Mouse (Mus musculus) urinary bladder, adult 18-20 months (tissue): ENCODE data around the gene Prkca.

Source experiments
- DNase-seq, 2 experiments: peaks; one replicate each; pipeline ENCODE4 v3.0.0; 2022; ENCODE audit warnings: low spot score in 2 of 2, mixed read lengths in 2 of 2

Prkca gene

GRCm38 (mm10) chr11:108343789-108344462, at the start of gene Prkca:
TSS of gene Prkca (minus strand) at chr11:108343928.
- DNase-seq, result peak; percentile 88 to 90

DNA sequence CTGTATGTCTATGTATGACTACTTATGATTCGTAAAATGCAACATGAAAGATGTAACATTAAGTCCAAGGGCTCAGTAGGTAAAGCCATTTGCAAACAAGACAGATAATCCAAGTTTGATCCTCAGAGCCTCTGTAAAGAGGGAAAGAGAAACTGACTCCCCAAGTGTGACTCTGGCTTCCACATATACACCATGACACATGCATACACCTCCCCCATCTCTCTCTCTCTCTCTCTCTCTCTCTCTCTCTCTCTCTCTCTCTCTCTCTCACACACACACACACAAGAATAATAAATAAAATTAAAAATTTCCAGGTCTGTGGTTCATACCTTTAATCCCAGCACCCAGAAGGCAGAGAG, 41.9 kb upstream of the Prkca start:
- DNase-seq, result no peak

- no peak for DNase-seq
Measured at GRCm38 (mm10) chr11:108384920-108385665, 41.4 kb upstream of the Prkca start.

DNA sequence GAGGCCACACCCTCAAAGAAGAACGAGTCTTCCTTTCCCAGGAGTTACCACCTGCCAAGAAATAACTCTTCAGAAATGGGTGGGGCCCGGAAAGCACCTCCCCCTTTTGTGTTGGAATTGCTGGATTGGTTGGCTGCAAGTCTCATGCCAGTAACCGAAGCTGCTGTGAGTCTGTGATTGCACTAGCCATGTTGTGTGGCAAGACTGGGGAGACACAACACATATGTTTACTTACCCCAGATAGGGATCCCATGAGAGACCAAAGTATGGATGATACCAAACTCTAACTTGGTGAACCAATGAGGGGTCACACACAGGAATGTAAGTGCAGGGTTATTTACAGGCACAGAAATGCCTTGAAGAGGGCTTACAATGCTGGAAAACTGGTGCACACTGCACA, 38.9 kb upstream of the Prkca start:
- no peak for DNase-seq

GRCm38 (mm10) chr11:108378363-108378751, 34.6 kb upstream of the Prkca start:
- no peak for DNase-seq

- DNase-seq, result peak; percentile 55 to 69
Measured at GRCm38 (mm10) chr11:108377680-108378362, 34.1 kb upstream of the Prkca start.

DNA sequence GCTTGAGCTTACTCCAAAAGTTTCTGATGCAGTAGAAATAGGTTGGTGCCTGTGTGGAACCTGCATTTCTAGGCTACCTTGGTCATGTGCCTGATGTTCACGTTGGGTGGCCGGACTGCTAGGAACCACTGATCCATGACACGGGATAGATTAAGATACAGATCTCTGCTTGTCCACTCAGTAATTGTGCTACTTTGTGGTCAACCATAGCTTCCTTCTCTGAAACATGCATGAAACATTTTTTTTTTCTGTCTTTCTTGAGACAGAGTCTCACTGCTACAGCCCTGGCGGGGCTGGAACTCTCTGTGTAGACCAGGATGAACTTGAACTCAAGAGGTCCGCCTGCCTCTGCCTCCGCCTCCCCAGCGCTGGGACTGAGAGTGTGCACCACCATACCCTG, 33.1 kb upstream of the Prkca start:
- DNase-seq, result no peak

GRCm38 (mm10) chr11:108367046-108367445, 23.3 kb upstream of the Prkca start:
- DNase-seq, result no peak

DNA sequence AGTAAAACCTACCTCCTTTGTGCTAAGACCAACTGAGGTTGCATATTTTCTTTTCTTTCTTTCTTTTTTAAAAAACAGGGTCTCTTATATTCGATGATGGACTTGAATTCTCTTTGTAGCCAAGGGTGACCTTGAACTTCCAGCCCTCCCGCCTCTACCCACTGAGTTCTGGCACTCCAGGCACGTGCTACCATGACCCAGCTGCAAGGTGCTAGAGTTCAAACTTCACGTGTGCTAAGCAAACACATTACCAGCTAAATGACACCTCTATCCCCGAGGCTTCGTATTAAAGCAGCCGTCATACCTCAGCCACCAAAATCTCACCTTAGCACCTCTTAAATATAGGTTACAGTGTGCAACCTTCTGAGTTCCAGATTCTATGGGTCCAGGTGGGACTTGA, 21.9 kb upstream of the Prkca start:
- DNase-seq, result no peak

GRCm38 (mm10) chr11:108364945-108365589, 21.3 kb upstream of the Prkca start:
- peak; percentile 33 to 75 for DNase-seq

GRCm38 (mm10) chr11:108363991-108364390, 20.3 kb upstream of the Prkca start:
- DNase-seq, result no peak

DNA sequence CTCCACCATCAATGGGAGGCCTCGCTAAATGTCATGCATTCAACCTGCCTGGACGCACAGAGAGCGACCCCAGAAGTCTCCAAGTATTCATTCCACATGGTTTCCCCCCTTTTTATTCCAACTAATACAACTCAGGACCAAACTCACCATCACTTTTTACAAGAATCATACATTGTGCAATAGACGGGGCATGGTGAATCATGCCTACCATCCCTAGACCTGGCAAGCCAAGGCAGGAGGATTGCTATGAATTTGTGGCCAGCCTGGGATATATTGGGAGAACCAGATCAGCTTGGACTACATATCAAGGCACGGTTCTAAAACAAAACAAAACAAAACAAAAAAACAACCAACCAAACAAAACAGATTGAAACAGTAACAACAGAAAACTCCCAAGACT, 19.2 kb upstream of the Prkca start:
- DNase-seq, result no peak

DNA sequence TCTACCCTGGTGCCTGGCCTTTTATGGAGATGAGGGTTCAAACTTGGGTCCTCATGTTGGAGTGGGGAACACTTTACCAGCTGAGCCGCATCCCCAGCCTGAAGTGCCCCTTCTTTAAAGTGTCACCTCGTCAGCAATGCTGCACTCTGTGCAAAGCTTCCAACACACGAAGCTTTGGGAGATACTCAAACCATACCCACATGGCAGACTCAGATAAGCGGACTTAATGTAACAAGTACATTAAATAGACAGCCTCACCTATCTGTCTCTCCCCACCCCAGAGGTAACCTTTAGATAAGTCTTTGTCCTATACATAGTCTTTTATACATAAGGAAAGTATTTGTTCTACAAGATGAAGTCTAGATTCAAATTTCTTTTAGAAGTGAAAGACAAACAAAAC, 17.3 kb upstream of the Prkca start:
- no peak for DNase-seq

- DNase-seq, result no peak
Measured at GRCm38 (mm10) chr11:108358911-108359310, 15.2 kb upstream of the Prkca start.

DNA sequence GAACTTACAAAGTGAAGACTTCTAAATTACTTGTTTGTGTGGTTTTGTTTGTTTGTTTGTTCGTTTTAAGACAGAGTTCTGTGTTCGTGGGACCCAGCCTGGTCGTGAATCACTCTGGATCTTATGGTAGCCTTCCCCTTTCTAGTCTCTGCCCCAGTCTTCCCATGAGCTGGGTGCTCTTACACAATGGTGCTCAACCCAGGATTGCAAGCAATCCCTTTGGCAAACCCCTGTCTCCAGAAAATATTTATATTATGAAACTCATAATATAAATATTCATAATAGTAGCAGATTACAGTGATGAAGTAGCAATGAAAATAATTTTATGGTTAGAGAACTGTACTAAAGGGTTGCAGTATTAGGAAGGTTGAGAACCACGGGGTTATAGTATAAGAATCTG, 12.3 kb upstream of the Prkca start:
- no peak for DNase-seq

DNA sequence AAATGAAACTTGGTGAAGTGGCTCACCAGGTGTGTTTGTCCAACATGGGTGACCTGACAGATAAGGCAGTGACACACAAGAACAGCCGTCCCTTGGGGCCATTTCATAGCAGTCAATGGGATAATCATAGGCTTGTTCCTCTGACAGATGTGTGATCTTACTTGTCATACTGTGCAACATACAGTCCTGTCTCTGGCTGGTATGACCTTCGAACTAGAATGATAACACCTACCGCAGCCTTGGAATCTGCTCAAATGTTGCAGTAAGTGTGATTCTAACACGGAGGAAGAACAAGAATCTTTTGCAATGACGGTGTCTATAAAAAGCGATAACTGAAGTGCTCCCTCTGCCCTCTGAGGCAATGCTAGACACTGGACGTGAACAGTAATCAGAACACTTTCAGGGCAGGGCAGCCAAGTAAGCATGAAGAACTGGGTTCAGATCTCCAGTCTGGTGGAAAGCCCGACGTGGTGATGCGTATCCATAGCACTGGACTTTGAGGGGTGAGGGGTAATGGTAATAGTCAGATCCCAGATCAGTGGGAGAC, 9.2 kb upstream of the Prkca start:
- no peak for DNase-seq

DNA sequence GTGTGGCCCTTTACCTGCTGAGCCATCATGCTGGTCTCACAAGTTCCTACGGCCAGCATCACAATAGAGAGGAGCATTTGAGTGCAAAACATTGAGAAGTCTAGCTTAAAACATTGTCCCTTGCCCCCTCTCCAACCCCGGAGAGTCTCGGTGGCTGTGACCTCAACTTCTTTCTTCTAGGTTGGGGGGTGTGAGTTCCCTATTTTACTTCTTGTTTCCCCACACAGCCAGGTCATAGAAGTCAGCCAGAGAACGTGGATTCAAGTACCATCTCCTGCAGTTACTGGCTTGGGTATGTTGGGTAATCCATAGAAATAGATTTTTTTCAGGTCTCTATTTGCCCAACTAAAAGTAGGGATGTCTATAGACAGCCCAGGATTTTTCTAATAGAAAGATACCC, 7.1 kb upstream of the Prkca start:
- DNase-seq, result no peak

DNA sequence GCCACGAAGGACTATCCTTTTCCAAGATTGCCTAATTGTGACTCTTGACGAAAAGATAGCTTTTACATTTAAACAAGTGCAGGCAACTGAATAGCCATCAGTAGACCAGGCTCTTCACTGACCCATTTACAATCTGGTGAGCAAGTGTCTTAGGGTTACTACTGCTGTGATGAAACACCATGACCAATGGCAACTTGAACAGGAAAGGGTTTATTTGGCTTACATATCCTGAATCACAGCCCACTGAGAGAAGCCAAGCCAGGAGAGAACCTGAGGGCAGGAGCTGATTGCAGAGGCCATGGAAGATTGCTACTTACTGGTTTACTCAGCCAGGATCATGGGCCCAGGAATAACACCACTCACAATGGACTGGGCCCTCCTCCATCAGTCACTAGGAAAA, 1.6 kb upstream of the Prkca start:
- DNase-seq, result no peak

DNA sequence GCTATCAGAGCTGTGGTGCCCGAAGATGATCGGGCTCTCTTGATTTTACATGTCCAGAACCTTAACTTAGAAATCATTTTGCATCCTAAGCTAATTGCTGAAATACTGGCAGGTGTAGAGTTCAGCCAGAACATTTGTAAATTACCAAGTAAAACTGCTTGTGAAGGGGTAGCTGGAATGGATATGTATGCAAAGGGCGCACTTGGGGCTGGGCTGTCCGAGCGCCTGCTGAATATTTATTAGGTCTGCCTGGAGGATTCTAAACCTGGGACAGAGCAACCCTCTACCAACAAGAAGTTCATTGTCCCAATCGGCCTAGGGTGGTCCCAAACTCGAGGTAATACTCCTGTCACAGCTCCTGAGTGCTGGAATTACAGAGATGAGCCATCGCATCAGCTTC, 1.0 kb upstream of the Prkca start:
- DNase-seq, result no peak

DNA sequence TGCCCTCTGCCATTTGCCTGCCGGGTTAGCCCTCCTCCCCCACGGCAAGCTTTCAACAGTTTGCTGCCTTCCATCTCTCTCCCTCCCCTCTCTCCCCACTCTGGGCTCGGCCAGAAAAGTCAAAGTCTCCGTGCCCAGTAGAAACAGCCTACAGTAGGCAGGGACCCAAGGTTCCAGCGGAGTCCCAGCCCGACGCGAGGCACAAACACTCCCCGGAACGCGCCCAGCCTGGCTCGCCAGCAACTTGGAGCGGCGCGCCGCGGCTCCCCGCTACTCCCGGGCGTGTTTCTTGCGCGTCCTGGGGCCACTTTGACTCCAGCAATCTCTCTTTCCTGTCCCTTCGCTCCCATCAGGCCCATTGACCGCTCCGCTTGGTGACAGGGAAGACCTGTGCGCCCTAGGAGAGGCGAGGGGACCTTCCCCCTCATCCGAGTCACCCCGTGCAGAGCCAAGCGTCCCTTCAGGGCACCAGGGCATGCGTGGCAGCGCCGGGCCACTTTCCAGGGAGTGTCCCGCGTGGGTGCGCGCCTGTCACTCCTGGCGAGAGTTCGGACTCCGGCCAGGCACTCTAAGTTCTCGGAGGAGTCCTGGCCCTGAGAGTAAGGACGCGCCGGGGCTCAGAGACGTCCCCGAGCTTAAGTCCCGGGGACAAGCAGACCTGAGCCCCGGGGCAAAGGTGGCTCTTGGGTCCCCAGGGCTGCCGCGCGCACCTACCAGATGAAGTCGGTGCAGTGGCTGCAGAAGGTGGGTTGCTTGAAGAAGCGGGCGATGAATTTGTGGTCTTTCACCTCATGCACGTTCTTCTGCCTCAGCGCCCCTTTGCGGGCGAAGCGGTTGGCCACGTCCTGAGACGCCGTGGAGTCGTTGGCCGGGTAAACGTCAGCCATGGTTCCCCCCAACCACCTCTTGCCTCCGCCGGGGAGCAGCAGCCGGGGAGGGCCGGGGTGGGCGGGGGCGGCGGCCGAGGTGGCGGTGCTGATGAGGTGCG, 653 bp downstream of the Prkca start, which contains the start of gene Apoh:
Apoh (plus strand) TSS at position 574 of the 988 bp plus-strand sequence.
- peak; percentile 30 to 57 for DNase-seq

- no peak for DNase-seq
Measured at GRCm38 (mm10) chr11:108341783-108342182, 1.9 kb downstream of the Prkca start.
